Mouse (Mus musculus) brain, embryonic 14.5 days (tissue): ENCODE measurements around the gene Snx19.

Experiments used
- CTCF ChIP-seq: fragments of 200-500 bp; IDR thresholded peaks from 2 replicates; pipeline ENCODE4 v1.5.1; 2012; ENCODE audit warnings: inconsistent platforms, mild to moderate bottlenecking, moderate library complexity, borderline replicate concordance; ENCODE audit not compliant: insufficient read depth, insufficient read length; ENCODE audit errors: extremely low read depth
- POLR2A ChIP-seq: fragments of 200-500 bp; IDR thresholded peaks from 2 replicates; pipeline ENCODE4 v1.6.1; 2012; ENCODE audit warnings: mild to moderate bottlenecking, inconsistent platforms, borderline replicate concordance; ENCODE audit not compliant: poor library complexity, insufficient read depth, insufficient read length, severe bottlenecking; ENCODE audit errors: extremely low read depth

GRCm38 (mm10) chr9:30488384-30488783 lies 61.5 kb downstream of the Snx19 start:
- no peak for TF ChIP-seq CTCF
- no peak for TF ChIP-seq POLR2A
